Mouse (Mus musculus) hindbrain, embryonic 11.5 days (tissue): ENCODE measurements around the gene Snw1. TPM values are rescaled to one million over a fixed set of nuclear protein-coding genes. Genes with fewer than 3 reads are reported as not detected.

Experiments used
- ATAC-seq: fragments of 200-750 bp; cut with Nextera tagmentation; 2 replicates; pipeline ENCODE4 v1.8.0; 2017; ENCODE audit warnings: mild to moderate bottlenecking, moderate TSS enrichment, moderate library complexity; ENCODE audit not compliant: low FRiP score
- DNase-seq: peaks from one replicate; pipeline ENCODE4 v3.0.0-alpha.2; 2015; ENCODE audit warnings: low spot score
- H3K27ac ChIP-seq: fragments of 300-500 bp; sonication (generic); 2 replicates; pipeline ENCODE4 v1.5.1; 2014; ENCODE audit warnings: mild to moderate bottlenecking, low read depth, low read length
- H3K27me3 ChIP-seq: fragments of 300-500 bp; sonication (generic); 2 replicates; pipeline ENCODE4 v1.6.1; 2014; ENCODE audit warnings: mild to moderate bottlenecking, low read length, moderate library complexity, mixed read lengths; ENCODE audit not compliant: control insufficient read depth, insufficient read depth
- H3K36me3 ChIP-seq: fragments of 300-500 bp; sonication (generic); 2 replicates; pipeline ENCODE4 v1.6.1; 2014; ENCODE audit warnings: mild to moderate bottlenecking, low read length, moderate library complexity, mixed read lengths; ENCODE audit not compliant: control insufficient read depth, insufficient read depth
- H3K4me1 ChIP-seq: fragments of 300-500 bp; sonication (generic); replicated peaks from 2 replicates; pipeline ENCODE4 v1.6.1; 2014; ENCODE audit warnings: low read length, mixed read lengths; ENCODE audit not compliant: control insufficient read depth, insufficient read depth
- H3K4me2 ChIP-seq: fragments of 300-500 bp; sonication (generic); replicated peaks from 2 replicates; pipeline ENCODE4 v1.6.1; 2014; ENCODE audit warnings: mild to moderate bottlenecking, low read depth, low read length
- H3K4me3 ChIP-seq: fragments of 300-500 bp; sonication (generic); 2 replicates; pipeline ENCODE4 v1.5.1; 2014; ENCODE audit warnings: low read depth, low read length
- H3K9ac ChIP-seq: fragments of 300-500 bp; sonication (generic); 2 replicates; pipeline ENCODE4 v1.6.1; 2014; ENCODE audit warnings: low read depth, low read length
- H3K9me3 ChIP-seq: fragments of 300-500 bp; sonication (generic); 2 replicates; pipeline ENCODE4 v1.6.1; 2016; ENCODE audit warnings: low read length; ENCODE audit not compliant: control insufficient read depth
- WGBS: fragments of 180-500 bp; shearing (Covaris S2); extraction: QIAGEN DNeasy Blood & Tissue Kit; methylation state at CpG from one replicate; pipeline ENCODE4 v1.1.7; 2014; 5-methylcytosine and 5-hydroxymethylcytosine counted together
- polyA plus RNA-seq: library from polyadenylated mRNA; unstranded; fragments of >200 nt; fragmentation: Nextera tagmentation; extraction: Ambion mirVana; gene quantifications from 2 replicates; pipeline ENCODE4 v1.2.1, GENCODE M21; 2014

The Snw1 gene
- polyA plus RNA-seq, 1 experiment from 2014 or later: 156 TPM

GRCm38 (mm10) chr12:87428885-87429284 lies 43.2 kb downstream of the Snw1 start:
- Histone ChIP-seq H3K9me3 (no peaks in the 10 kb centered on the region), H3K4me2 (no peak overlapping the region), H3K27me3 (no peaks in the 10 kb centered on the region), H3K27ac (no peak overlapping the region), H3K4me3 (no peak overlapping the region), H3K36me3 (peaks cover 28% of the 10 kb centered on the region; the same call in 1 of the 2 replicates), H3K4me1 (no peaks in the 10 kb centered on the region), H3K9ac (no peak overlapping the region)
- ATAC-seq (no peak), DNase-seq (no peak)
- 88% methylated on average over 8 of the region's 8 CpGs for WGBS

GRCm38 (mm10) chr12:87428295-87428694 lies 43.8 kb downstream of the Snw1 start:
- H3K4me2 ChIP-seq: no peak overlapping the region
- no peaks in the 10 kb centered on the region for H3K4me1 ChIP-seq
- no peaks in the 10 kb centered on the region for H3K9me3 ChIP-seq
- ATAC-seq (no peak), DNase-seq (no peak)
- no peak overlapping the region for H3K4me3 ChIP-seq
- no peak overlapping the region for H3K9ac ChIP-seq
- peaks cover 24% of the 10 kb centered on the region; the same call in 1 of the 2 replicates for H3K36me3 ChIP-seq
- no peaks in the 10 kb centered on the region for H3K27me3 ChIP-seq
- 95% methylated on average over 2 of the region's 2 CpGs for WGBS
- H3K27ac ChIP-seq: no peak overlapping the region

GRCm38 (mm10) chr12:87426354-87427031 lies 45.6 kb downstream of the Snw1 start:
- Histone ChIP-seq H3K4me2 (no peak overlapping the region), H3K27me3 (no peaks in the 10 kb centered on the region), H3K4me1 (no peaks in the 10 kb centered on the region), H3K4me3 (no peak overlapping the region), H3K9me3 (no peaks in the 10 kb centered on the region), H3K9ac (no peak overlapping the region), H3K36me3 (peaks cover 21% of the 10 kb centered on the region; the same call in 1 of the 2 replicates), H3K27ac (no peak overlapping the region)
- ATAC-seq: no peak
- DNase-seq: no peak
- WGBS: 95% methylated on average over 5 of the region's 5 CpGs

- Histone ChIP-seq H3K9me3 (no peaks in the 10 kb centered on the region), H3K4me2 (no peak overlapping the region), H3K4me3 (no peak overlapping the region), H3K9ac (no peak overlapping the region), H3K27ac (no peak overlapping the region), H3K36me3 (peaks cover 9% of the 10 kb centered on the region; the same call in 1 of the 2 replicates), H3K4me1 (no peaks in the 10 kb centered on the region), H3K27me3 (no peaks in the 10 kb centered on the region)
- DNase-seq: no peak
- 34% methylated on average over 3 of the region's 3 CpGs for WGBS
- ATAC-seq: peak; percentile 51; the same call in 1 of the 2 replicates
Measured at GRCm38 (mm10) chr12:87424516-87424915, 47.6 kb downstream of the Snw1 start.

- DNase-seq (no peak), ATAC-seq (no peak)
- Histone ChIP-seq H3K4me2 (no peak overlapping the region), H3K27ac (no peak overlapping the region), H3K9ac (no peak overlapping the region), H3K4me3 (no peak overlapping the region), H3K36me3 (0 out of 2 replicates have a peak, but pooled peaks cover 3% of the 10 kb centered on the region), H3K4me1 (no peaks in the 10 kb centered on the region), H3K9me3 (no peaks in the 10 kb centered on the region), H3K27me3 (no peaks in the 10 kb centered on the region)
- 65% methylated on average over 1 of the region's 1 CpGs for WGBS
Measured at GRCm38 (mm10) chr12:87423700-87424099, 48.4 kb downstream of the Snw1 start.

- H3K4me2 ChIP-seq: no peak overlapping the region
- 90% methylated on average over 5 of the region's 5 CpGs for WGBS
- H3K36me3 ChIP-seq: no peaks in the 10 kb centered on the region
Measured at GRCm38 (mm10) chr12:87421708-87422507, 50.2 kb downstream of the Snw1 start.

GRCm38 (mm10) chr12:87419974-87420485 lies 52.0 kb downstream of the Snw1 start:
- H3K27ac ChIP-seq: peak overlapping the region; percentile 54
- H3K36me3 ChIP-seq: no peaks in the 10 kb centered on the region
- WGBS: 80% methylated on average over 12 of the region's 12 CpGs
- H3K4me1 ChIP-seq: no peaks in the 10 kb centered on the region
- H3K27me3 ChIP-seq: no peaks in the 10 kb centered on the region
- H3K9me3 ChIP-seq: no peaks in the 10 kb centered on the region
- ATAC-seq (no peak), DNase-seq (no peak)
- H3K4me2 ChIP-seq: no peak overlapping the region
- H3K9ac ChIP-seq: no peak overlapping the region
- no peak overlapping the region for H3K4me3 ChIP-seq

More at GRCm38 (mm10) chr12:87421708-87422507, 50.2 kb downstream of the Snw1 start:
- DNase-seq (no peak), ATAC-seq (no peak)
- Histone ChIP-seq H3K27ac (no peak overlapping the region), H3K9me3 (no peaks in the 10 kb centered on the region), H3K27me3 (no peaks in the 10 kb centered on the region), H3K4me3 (no peak overlapping the region), H3K9ac (no peak overlapping the region), H3K4me1 (no peaks in the 10 kb centered on the region)

GRCm38 (mm10) chr12:87418921-87419320 lies 53.2 kb downstream of the Snw1 start:
- Histone ChIP-seq H3K9me3 (no peaks in the 10 kb centered on the region), H3K27ac (peak overlapping the region; percentile 54), H3K36me3 (no peaks in the 10 kb centered on the region), H3K4me3 (no peak overlapping the region), H3K27me3 (no peaks in the 10 kb centered on the region), H3K4me1 (no peaks in the 10 kb centered on the region), H3K9ac (no peak overlapping the region), H3K4me2 (no peak overlapping the region)
- DNase-seq: peak; percentile 56
- ATAC-seq: peak; percentile 88
- WGBS: 58% methylated on average over 5 of the region's 5 CpGs
